Mouse (Mus musculus) adrenal gland, adult (tissue): ENCODE results near the gene Rce1.
"Not testable (repeated sequence)": the region's sequence is repeated elsewhere in the genome, so short reads cannot be mapped to it uniquely, and the experiment has no call there.

Experiments
- DNase-seq, 2 experiments: peaks; one replicate each; pipeline ENCODE4 v3.0.0; 2022 to 2023; ENCODE audit warnings: low spot score in 1 of 2; ENCODE audit not compliant: inconsistent age in 2 of 2

Rce1 gene

GRCm38 (mm10) chr19:4614305-4615150, 10.9 kb downstream of the Rce1 start:
- peak in 1 of 2 experiments; percentile 71 for DNase-seq

GRCm38 (mm10) chr19:4613464-4614304, 11.8 kb downstream of the Rce1 start:
- DNase-seq = no peak

GRCm38 (mm10) chr19:4612181-4612961, 13.1 kb downstream of the Rce1 start:
- DNase-seq = peak in 1 of 2 experiments; percentile 34

GRCm38 (mm10) chr19:4610109-4610508, 15.3 kb downstream of the Rce1 start:
- no peak for DNase-seq

- DNase-seq = no peak
Observed at GRCm38 (mm10) chr19:4608511-4608910, 16.9 kb downstream of the Rce1 start.

GRCm38 (mm10) chr19:4607406-4607805, 18.0 kb downstream of the Rce1 start:
- no peak for DNase-seq

- DNase-seq = no peak
Observed at GRCm38 (mm10) chr19:4605654-4606053, 19.8 kb downstream of the Rce1 start.

- no peak for DNase-seq
Observed at GRCm38 (mm10) chr19:4603801-4604723, 21.4 kb downstream of the Rce1 start.

GRCm38 (mm10) chr19:4602459-4602858, 23.0 kb downstream of the Rce1 start:
- no peak for DNase-seq

GRCm38 (mm10) chr19:4596071-4596470, 29.4 kb downstream of the Rce1 start:
- DNase-seq = no peak

GRCm38 (mm10) chr19:4593792-4594522, 31.5 kb downstream of the Rce1 start:
- peak in 1 of 2 experiments; percentile 62 for DNase-seq

- DNase-seq = peak in 1 of 2 experiments; percentile 50
Observed at GRCm38 (mm10) chr19:4590025-4590424, 35.4 kb downstream of the Rce1 start.

GRCm38 (mm10) chr19:4589081-4589480, 36.4 kb downstream of the Rce1 start:
- peak in 1 of 2 experiments; percentile 58 for DNase-seq

GRCm38 (mm10) chr19:4588430-4588829, 37.0 kb downstream of the Rce1 start:
- DNase-seq = no peak

GRCm38 (mm10) chr19:4587426-4587825, 38.0 kb downstream of the Rce1 start:
- no peak for DNase-seq

- not testable (repeated sequence) for DNase-seq
Observed at GRCm38 (mm10) chr19:4586783-4587182, 38.7 kb downstream of the Rce1 start.

GRCm38 (mm10) chr19:4583856-4584255, 41.6 kb downstream of the Rce1 start:
- DNase-seq = no peak

- peak in 1 of 2 experiments; percentile 46 for DNase-seq
Observed at GRCm38 (mm10) chr19:4579296-4579695, 46.1 kb downstream of the Rce1 start.

- DNase-seq = peak; percentile 61 to 92
Observed at GRCm38 (mm10) chr19:4578799-4579198, 46.6 kb downstream of the Rce1 start.
